Mouse (Mus musculus): ENCODE data around the gene Dll3.

Gene Dll3

DNA sequence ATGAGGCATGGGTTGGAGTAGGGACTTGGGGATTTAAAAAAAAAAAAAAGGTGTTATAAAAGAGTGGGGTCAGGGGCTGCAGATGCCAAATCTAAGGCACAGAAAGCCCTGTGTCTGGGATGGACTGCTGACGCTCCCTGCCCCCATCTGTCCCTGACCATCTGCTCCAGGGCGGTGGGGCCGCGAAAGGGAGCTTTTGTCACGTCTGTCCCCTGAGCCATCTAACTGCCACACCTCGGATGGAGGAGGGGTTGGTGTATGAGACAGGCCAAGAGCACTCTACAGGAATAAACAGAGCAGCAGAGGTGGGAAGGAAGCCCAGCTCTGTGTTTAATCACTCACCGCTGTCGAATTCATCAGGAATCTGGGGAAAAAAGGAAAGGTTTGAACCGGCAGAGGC, 7.7 kb upstream of the Dll3 start:
- no peak for DNase-seq (ENCODE audit: low spot score)

DNA sequence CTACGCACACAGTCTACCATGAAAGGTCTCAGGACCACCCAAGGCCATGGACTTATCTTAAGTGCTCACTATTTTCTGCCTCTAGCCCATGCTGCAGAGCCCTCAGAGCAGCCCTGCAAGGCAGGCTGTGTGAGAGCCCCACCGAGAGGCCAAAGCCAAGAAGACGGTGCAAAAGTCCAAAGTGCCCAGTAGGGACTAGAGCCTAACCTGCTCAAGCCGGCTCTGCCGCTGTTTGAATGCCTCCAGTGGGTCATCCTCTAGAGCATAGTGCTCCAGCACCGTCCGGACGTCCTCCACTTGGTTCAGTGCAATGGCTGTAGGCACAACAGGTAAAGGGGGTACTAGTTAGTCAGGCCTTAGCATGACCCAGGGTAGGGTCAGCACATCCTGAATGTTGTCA, 4.2 kb upstream of the Dll3 start:
- no peak for DNase-seq (ENCODE audit: low spot score)

DNA sequence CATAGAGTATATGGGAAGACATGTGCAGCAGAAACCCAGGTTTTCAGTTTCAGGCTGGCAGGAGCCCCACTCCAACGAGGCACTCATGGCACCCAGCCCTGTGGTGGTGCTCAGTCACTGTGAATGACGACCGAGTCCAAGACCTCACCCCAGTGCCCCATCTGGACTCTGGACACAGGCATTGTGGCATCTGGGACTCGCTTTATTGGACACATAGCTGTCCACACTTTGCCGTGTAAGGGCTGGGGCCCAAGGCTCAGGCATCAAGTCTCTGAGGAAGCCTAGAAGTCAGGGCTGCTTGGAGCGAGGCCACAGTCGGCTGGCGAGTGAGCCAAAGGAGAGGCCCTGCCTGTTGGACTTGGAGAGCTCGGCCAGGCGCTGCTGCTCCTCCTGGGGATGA, 3.6 kb upstream of the Dll3 start:
- no peak for DNase-seq (ENCODE audit: low spot score)

DNA sequence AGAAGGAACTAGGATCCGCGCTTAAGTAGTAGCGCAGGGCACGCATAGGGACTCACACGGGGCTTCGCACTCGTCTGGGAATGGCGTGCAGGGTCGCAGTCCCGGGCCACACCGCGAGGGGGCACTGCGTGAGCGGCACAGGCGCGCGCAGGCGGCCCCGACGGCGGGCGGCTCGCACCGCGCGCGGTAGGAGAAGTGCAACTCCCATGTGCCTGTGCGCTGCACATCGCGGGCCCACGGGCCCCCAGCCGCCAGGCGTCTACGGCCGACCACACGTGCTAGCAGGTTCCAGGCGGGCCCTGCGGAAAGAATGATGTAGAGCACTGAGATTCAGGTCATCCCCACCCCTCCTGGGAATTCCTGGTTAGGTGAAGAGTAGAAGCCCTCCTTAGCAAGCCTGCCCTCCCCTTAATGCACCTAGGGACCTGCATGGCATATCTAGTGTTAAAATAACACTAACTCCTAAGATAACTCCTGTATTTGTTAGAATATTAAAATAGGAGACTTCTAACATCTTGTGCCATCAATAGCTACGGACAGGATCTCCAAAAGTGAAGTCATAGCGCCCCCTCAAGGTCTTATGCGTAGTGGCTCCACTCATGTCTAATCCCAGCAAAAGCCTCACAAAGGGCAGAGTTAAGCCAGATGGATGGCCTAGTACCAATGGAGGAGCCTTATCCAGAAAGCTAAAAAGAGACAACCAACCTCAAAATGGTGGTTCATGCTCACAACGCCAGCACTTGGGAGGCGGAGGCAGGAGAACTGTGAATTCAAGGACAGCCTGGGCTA, 3.0 kb downstream of the Dll3 start:
- DNase-seq (ENCODE audit: low spot score), result peak; percentile 52

DNA sequence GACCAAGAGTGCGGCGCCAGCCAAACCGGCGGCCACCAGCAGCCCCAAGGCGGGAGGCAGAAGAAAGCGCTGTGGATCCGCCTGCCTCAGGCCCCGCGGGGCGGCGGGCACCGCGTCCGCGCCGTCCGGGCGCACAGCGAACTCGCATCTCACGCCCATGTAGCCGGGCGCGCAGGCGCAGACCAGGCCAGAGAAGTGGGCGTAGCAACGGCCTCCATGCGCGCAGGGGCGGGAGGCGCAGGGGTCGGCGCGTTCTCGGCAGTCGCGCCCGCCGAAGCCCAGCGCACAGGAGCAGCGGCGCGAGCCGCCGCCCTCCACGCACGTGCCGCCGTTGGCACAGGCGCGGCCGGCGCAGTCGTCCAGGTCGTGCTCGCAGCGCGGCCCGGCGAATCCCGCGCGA, 7.6 kb downstream of the Dll3 start:
- peak; percentile 88 for DNase-seq (ENCODE audit: low spot score)

DNA sequence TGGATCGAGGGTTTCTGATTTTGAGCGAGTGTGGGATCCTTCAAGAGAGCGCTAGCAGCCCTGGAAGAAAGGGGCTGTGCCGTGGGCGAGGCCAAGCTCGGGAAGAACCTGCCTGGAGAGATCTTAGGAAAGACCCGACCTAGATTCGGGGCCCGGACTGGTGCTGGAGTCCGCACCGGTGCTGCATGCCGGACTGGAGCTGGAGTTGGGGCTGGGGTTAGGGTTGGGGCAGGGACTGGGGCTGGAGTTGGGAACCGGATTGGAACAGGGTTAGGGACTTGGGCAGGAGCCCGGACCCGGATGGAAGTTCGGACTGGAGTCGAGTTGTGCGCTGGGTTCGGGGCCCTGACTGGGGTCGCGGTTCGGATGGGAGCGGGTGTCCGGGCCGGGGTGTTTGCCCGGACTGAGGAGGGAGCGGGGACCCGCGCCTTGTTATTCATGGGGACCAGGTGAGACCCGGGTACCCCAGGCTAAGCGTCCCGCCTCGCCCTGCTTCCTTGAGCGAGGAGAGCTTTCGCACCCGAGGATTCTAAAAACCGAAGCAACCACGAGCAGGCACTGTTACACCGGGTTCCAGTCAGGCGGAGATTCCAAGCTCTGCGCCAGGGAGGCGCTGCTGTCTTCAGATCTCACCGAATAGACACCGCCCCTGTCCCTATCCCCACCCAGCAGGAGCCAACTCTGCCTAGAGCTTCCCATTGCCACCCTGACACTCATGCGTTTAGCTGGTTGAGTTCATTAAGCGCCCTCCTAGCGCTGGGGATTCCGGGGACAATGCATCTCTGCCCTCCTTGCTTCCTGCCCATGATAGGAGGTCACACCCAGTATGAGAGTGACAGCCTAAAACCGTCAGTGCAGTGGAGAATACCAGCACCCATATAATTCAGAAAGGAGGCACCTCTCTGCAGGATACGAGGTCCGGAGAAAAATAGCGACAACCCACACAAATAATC, 11.1 kb downstream of the Dll3 start, which contains the start of gene Selenov:
Gene Selenov, minus strand, starts transcription at position 549 of the 953 bp plus-strand sequence.
- no peak for DNase-seq (ENCODE audit: low spot score)

DNA sequence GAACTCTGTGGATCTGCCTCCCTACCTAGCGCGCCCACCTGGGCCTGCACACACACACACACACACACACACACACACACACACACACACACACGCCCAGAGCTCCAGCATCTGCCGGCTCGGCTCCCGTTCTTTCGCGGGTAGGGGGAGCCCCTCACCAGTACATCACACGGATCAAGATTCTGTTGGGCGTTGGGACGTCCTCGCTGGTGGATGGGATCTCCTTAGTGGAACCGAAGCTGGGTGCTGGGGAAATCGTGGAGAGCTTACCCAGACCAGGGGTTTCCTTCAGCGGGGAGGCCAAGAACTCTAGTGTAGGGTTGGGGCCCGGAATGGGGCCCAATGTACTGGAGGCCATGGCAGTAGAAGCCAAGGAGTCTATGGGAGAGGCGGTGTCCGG, 11.9 kb downstream of the Dll3 start:
- no peak for DNase-seq (ENCODE audit: low spot score)

DNA sequence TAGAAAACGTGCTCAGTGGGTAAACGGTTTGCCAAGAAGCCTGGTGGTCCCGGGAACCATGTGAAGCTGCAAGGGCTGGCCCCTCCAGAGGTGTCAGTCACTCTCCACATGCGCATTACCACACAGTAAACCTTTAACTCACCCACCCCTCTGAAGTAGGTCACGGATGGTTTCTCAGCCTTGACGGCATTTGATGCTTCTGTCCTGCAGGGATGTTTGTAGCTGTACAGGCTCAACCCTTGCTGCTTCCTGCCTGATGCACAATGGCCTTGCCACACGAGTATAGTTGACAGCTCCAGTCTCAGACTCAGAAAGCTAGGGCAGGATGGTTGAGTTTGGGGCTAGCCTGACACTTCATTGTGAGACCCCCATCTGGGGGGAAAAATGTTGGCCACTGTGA, 21.4 kb downstream of the Dll3 start:
- DNase-seq (ENCODE audit: low spot score), result no peak

DNA sequence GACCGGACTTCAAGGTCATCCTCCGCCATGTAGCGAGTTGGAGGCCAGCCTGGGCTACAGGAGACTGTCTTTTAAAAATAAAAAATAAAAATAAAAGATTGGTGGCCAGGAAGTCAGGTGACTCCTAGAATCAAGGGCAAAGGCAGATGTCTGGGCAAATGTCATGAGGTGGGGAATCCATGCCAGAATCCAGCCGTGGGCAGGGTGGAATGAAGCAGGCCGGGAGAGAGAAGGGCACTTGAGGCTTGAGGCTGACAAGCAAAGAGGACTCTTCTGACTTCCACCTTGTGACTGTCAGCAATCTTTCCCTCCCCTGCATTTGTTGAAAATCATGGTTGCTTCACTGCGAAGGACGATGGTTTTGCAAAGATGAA, 23.8 kb downstream of the Dll3 start:
- DNase-seq (ENCODE audit: low spot score), result no peak

DNA sequence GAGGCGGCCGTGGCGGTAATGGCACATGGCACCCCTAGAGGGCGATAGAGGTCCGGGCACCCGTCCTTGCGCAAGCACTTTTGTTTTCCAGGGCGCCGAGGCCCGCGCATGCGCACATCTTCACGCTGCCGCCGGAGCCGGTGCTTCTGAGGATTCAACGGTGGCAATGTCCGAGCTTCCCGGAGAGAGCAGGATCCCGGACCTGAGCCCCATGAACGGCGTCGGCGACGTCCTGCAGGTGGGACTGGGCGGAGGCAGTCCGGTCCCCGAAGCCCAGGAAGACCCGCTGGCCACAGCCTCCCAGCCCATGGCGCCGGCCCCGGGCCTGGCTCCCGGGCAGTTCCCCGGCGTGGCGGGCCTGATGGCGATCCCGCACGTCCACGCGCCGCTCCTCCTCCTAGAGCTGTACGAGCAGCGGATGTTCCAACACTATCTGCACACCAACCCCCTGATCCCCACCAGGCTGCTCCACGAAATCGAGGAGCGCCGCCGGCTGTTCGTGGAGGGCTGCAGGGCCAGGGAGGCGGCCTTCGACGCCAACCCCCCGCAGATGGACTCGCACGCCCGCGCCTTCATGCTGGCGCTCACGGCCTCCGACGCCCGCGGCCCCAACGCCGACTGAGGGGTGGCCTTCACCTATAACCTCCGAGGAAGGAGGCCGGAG, 24.3 kb downstream of the Dll3 start, which contains the start of gene Eid2b:
Gene Eid2b, plus strand, starts transcription at position 125 of the 664 bp plus-strand sequence.
- peak; percentile 95 for DNase-seq (ENCODE audit: low spot score)

DNA sequence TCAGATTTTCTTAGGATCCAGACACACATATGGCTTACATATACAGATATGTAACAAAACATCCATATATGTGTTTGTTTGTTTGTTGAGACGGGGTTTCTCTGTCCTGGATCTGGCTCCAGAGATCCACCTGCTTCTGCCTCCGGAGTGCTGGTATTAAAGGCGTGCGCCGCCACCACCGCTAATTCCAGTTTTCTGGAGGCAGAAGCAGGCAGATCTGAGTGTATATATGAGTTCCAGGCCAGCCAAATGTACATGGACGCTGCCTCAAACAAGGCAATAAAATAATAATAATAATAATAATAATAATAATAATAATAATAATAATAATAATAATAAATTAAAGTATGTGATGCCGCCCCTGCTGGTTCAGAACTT, 24.8 kb downstream of the Dll3 start:
- no peak for DNase-seq (ENCODE audit: low spot score)

DNA sequence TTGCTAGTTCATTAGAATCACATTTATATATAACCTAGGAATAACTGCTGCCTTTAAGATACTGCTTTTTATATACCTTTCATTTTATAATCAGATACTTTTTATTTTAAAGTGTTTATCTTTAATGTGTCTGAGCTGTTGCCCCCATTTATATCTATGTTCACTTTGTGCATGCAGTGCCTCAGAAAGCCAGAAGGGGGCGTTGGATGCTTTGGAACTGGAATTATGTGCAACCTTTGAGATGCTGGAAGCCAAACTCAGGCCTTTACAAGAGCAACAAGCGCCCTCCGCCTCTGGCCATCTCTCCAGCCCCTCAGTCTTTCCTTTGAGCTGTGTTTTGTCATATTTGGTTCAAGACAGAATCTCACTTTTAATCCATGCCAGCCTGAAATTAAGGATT, 30.3 kb downstream of the Dll3 start:
- DNase-seq (ENCODE audit: low spot score), result no peak

DNA sequence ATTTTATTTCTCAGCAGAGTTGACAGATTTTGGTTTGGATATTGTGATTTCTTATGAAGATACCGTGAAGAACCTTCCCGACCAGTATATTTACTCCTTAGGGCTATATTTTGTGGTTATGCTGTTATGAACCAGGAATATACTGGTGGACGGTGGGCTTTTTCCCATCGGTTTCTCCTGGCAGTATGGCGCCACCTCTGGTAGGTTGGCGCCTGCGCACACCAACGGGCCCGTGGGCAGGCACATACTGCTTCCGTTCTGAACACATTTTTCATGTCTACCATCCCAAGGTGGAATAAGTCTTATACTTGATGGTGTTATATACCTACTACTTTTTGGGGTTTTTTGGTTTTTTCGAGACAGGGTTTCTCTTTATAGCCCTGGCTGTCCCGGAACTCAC, 32.7 kb downstream of the Dll3 start:
- no peak for DNase-seq (ENCODE audit: low spot score)

DNA sequence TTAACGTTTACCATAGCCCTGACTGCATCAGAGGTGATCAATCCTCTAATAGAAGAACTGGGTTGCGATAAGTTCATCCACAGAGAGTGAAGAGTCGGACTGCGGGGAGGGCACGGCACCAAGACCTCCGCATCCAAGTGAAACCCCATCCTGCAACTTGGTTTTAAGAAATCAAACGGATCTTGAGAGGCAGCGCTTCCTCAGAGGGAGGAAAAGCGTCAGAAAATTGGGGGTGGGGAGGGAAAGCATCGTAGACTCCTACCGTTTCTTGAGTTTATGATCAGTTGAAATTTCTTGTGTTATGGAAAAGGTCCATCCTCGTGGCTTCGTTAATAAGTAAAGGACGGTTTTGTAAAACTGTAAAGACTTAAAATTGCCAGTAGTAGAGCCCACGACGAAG, 33.5 kb downstream of the Dll3 start:
- no peak for DNase-seq (ENCODE audit: low spot score)

DNA sequence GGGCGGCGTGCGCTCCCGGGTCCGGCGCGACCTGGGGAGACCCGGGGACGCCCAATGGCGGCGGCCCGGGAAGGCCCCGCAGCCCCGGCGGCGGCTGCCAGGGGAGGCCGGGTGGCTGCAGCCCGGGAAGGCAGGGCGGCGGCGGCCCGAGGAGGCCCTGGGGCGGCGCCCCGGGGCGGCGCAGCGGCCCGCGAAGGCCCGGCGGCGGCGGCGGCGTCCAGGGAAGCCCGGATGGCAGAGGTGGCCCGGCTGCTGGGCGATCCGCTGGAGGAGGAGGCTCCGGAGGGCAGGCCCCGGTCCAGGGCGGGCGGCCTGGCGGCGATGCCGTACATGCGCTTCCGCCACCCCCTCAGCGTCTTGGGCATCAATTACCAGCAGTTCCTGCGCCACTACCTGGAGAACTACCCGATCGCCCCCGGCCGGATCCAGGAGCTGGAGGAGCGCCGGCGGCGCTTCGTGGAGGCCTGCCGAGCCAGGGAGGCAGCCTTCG, 34.0 kb downstream of the Dll3 start:
- DNase-seq (ENCODE audit: low spot score), result peak; percentile 77

DNA sequence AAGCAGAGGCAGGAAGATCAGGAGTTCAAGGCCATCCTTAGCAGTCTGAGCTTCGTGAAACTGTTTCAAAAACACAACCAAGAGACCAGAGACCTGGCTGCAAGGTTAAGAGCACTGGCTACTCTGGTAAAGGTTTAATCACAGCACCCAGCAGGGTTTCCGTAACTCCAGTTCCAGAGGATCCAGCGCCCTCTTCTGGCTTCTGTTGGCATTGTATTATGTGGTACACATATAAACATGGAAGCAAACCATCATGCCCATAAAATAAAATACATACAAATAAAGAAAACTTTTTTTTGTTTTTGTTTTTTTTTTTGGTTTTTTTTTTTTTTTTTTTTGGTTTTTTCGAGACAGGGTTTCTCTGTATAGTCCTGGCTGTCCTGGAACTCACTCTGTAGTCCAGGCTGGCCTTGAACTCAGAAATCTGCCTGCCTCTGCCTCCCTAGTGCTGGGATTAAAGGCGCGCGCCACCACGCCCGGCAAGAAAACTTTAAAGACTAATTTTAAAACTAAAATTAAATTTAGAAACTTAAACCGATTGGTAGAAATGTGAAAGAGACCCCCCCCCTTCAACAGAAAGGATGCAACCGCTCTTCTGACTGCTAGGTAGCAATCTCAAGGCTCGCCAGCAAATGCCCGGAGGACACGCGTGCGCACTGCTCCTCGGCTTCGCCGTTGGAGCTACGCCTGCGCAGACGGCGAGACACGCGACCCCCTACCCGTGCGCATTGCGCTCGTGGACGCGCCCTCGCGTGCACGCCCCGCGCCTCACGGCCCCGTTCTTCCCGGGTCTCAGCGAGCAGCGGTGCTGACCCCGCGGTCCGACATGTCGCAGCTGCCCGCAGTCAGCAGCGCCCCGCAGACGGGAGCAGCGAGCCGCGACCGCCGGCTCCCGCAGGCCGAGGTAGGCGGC, 34.7 kb downstream of the Dll3 start, which contains the start of gene Eid2:
Gene Eid2, plus strand, starts transcription at position 753 of the 913 bp plus-strand sequence.
- peak; percentile 91 for DNase-seq (ENCODE audit: low spot score)

DNA sequence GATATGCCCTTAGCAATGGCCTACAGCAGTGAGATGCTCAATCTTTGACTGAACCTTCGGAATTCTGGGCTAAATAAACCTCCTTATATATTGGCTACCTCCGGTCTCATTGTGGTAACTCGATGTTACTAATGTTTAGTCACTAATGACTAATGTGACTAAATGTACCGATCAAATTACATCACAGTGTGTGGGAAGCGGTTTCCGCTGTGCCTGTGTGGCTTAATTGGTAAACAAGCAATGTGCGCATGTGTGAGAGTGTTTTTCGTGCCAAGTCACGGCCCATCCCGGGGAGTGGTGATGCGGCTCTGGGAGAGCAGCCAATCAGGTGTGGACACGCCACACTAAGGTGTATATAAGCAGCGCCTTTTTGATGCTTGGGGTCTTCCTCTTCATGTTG, 36.6 kb downstream of the Dll3 start:
- no peak for DNase-seq (ENCODE audit: low spot score)

DNA sequence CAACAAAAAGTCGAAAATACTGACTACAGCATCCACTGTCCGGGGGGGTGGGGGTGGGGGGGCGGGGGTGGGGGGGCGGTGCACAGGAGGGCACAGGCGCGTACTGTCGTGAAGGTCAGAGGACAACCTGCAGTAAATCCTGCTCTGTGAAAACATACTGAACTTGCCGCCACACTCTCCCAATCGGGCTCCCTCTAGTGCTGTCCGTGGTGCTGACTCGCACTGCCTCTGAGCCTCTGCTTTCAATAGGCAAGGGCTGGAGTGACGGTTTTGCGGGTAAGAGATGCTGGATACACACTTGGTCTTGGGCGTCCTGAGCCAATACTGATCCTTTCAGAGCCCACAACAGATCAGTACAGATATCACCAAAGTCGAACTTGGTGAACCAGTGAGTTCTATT, 38.3 kb downstream of the Dll3 start:
- DNase-seq (ENCODE audit: low spot score), result peak; percentile 67

DNA sequence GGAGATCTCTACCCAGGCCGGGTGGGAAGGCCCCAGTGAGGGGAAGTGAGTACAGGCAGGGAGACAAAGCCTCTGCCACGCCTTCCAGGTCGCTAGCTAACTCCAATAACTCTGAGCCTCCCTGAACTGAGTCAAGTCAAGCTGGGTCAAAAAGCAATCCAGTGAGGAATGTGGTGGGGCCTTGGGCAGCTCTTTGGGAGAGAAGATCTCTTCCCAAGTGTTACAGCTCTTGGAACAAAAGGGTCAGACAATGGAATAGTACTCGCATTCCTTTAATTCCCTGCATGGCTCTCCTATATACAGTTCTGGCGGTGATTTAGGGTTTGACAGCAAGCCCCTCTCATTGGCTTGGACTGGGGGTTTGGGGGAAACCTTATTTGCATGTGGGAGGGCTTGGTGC, 39.2 kb downstream of the Dll3 start:
- DNase-seq (ENCODE audit: low spot score), result no peak

DNA sequence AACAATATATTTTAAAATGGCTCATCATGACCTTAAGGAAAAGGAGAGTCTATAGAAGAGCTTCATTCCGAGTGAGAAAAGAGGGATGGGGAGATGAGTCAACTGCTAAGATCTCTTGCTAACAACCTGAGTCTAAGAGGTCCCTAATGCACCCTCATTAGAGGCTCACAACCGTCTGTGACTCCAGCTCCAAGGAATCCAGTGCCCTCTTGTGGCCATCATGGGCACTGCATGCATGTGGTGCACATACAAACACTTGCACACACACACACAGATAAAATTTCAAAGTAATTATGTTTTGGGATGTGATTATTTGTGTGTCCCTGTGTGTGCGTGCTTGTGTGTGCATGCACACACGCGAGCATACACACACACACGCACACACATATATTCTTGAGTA, 46.6 kb downstream of the Dll3 start:
- DNase-seq (ENCODE audit: low spot score), result no peak

DNA sequence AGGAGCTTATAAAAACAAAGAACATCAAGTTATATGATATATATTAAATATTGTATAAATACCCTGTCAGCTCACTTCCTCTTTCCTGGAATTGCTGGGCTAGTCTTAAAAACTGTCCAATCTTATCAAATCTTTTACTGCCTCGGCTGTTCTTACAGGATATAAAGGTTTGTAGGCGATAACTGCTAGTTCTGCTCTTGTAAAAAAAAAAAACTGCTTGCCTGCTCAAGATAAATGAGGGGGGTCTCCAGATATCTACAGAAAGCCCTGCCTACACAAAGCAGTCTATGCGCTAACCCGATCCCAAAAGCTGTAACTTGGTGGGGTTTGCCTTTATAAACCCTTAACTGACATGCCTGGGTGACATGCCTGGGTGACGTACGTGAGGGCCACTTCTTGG, 47.4 kb downstream of the Dll3 start:
- no peak for DNase-seq (ENCODE audit: low spot score)

Data from testis, postnatal 14 days (tissue).